Mouse (Mus musculus) heart, adult 2 months (tissue): ENCODE measurements at regions not wholly inside any gene's neighbourhood (a gene's known extent, or its start where the extent isn't known, plus 50 kb on each side); places are given as distances from the start of the nearest gene placed in this dataset.

ENCODE experiments used
- CTCF ChIP-seq: fragments of 200-600 bp; IDR thresholded peaks from 2 replicates; pipeline ENCODE4 v1.8.1; 2022; ENCODE audit warnings: antibody characterized with exemption, mild to moderate bottlenecking, moderate library complexity
- EP300 ChIP-seq: fragments of 200-500 bp; IDR thresholded peaks from 2 replicates; pipeline ENCODE4 v1.6.1; 2011; ENCODE audit warnings: low read depth, low read length, control low read depth; ENCODE audit not compliant: insufficient read depth
- POLR2A ChIP-seq: fragments of 200-500 bp; IDR thresholded peaks from 2 replicates; pipeline ENCODE4 v1.6.1; 2011; ENCODE audit warnings: mild to moderate bottlenecking, low read depth, low read length, control low read depth; ENCODE audit not compliant: insufficient read depth

DNA sequence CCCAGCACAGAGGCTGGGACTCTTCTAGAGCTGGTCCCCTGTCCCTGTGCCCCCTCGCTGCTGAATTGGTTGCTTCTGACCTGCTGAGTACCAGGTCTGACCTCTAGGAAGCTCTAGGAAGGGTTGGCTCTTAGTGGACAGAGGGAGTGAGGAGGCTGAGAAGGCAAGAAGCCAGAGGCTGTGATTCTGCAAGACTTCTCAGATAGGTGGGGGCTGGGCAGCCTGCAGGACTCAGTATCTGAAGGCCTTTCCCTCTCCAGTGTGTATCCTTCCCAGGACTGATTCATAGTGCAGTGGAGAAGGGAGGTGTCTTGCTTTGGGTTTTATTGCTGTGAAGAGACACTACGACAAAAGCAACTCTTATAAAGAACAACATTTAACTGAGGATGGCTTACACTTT lies 106.6 kb downstream of the Olfm1 start:
- TF ChIP-seq EP300 (no peak), POLR2A (no peak), CTCF (no peak)
